In the genomic region with DNA sequence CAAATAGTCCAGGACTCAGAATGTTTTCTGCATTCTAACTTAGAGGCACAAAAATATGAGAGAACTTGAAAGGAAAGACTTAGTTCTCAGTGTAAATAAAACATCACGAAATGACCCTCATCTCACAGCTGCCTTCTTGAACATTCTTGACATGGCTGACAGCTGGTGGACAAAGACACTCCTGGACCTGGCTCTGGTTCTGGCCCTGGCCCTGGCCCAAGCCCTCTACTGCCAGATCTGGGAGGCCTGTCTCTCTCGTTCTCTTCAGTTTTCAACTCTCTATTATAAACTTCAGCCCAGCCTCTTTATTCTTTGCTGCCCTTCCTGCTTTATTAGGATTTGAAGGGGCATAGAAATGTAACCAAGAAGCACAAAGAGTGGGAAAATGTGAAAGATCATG, we compare ENCODE assay signal across 10 mouse cellular contexts.
DNase-seq lines count a peak whose midpoint lies in the region; ATAC-seq and TF ChIP-seq lines count a peak whose summit lies in the region.
"Had no signal": no experiment of that assay in that cellular context is flagged by ENCODE, and none has a peak within 500 bp of the region (broad histone marks: within the 10 kb centered on the region; RNA-seq: fewer than 3 reads in every experiment).

No protein-coding gene starts in this region.

- no peaks in the 10 kb centered on the region for H3K27me3 ChIP-seq in heart, adult 2 months (ENCODE audit: control insufficient read depth, insufficient read depth, low read length)
- no peaks in the 10 kb centered on the region for H3K27me3 ChIP-seq in heart, embryonic 11.5 days (ENCODE audit: control insufficient read depth, insufficient read depth, low read length)
- H3K27me3 ChIP-seq: midbrain, embryonic 12.5 days had no signal

- TF ChIP-seq POLR2A in heart, adult 2 months (IDR thresholded peaks at IDR 0.05; ENCODE audit: insufficient read depth, low read depth, low read length), result no peak

- no peak overlapping the region for H3K4me2 ChIP-seq in heart, embryonic 11.5 days
- H3K4me2 ChIP-seq: midbrain, embryonic 12.5 days had no signal

- ATAC-seq in heart, embryonic 11.5 days (replicated peaks; ENCODE audit: insufficient number of reproducible peaks, low FRiP score, low TSS enrichment), result no peak
- ATAC-seq: forebrain, postnatal 0 days had no signal

- no peak overlapping the region for H3K9ac ChIP-seq in heart, adult 2 months (ENCODE audit: low read depth, low read length)
- no peak overlapping the region for H3K9ac ChIP-seq in heart, embryonic 11.5 days (ENCODE audit: low read depth, low read length)
- H3K9ac ChIP-seq: forebrain, postnatal 0 days; midbrain, embryonic 12.5 days had no signal

- H3K4me1 ChIP-seq in heart, adult 2 months (ENCODE audit: control insufficient read depth, insufficient read depth, low read length), result no peaks in the 10 kb centered on the region; the same call in 1 of the 2 replicates
- H3K4me1 ChIP-seq in heart, embryonic 11.5 days (ENCODE audit: control insufficient read depth, insufficient read depth, low read length), result no peaks in the 10 kb centered on the region
- H3K4me1 ChIP-seq: midbrain, embryonic 12.5 days had no signal

- H3K27ac ChIP-seq in heart, adult 2 months, result no peak overlapping the region
- H3K27ac ChIP-seq in heart, embryonic 11.5 days (ENCODE audit: low read depth, low read length), result no peak overlapping the region
- H3K27ac ChIP-seq in left cerebral cortex, adult 2 months, result no peak overlapping the region
- H3K27ac ChIP-seq: midbrain, embryonic 12.5 days had no signal

- no peak overlapping the region for H3K4me3 ChIP-seq in heart, adult 2 months
- no peak overlapping the region for H3K4me3 ChIP-seq in heart, embryonic 11.5 days (ENCODE audit: low read depth, low read length)
- no peak overlapping the region for H3K4me3 ChIP-seq in left cerebral cortex, adult 2 months
- H3K4me3 ChIP-seq: midbrain, embryonic 12.5 days had no signal

- H3K79me2 ChIP-seq in heart, adult 2 months (replicated peaks; ENCODE audit: control insufficient read depth, insufficient read depth, low read length), result no peaks in the 10 kb centered on the region

- DNase-seq in heart, adult 2 months, result peak; percentile 57 to 69
- DNase-seq in testis, postnatal 10 days (ENCODE audit: low spot score), result peak; percentile 40
- no peak for DNase-seq in testis, postnatal 14 days (ENCODE audit: low spot score)
- peak; percentile 7 for DNase-seq in heart, postnatal 25 days (ENCODE audit: low spot score)
- DNase-seq in ovary, postnatal 36 days (ENCODE audit: low spot score), result peak; percentile 13
- no peak for DNase-seq in left cerebral cortex, adult 2 months (ENCODE audit: extremely low spot score in 1 of 2, low spot score in 2 of 2)
- no peak for DNase-seq in neural tube, embryonic 10.5 days (ENCODE audit: extremely low spot score, low spot score)
- DNase-seq: forebrain, postnatal 0 days had no signal

- no peak for TF ChIP-seq EP300 in heart, adult 2 months (IDR thresholded peaks at IDR 0.05; ENCODE audit: insufficient read depth, low read depth, low read length)

- TF ChIP-seq CTCF in heart, adult 2 months (IDR thresholded peaks at IDR 0.05), result no peak
- TF ChIP-seq CTCF in left cerebral cortex, adult 2 months (IDR thresholded peaks at IDR 0.05), result no peak

- H3K9me3 ChIP-seq in heart, embryonic 11.5 days (replicated peaks; ENCODE audit: control insufficient read depth, low read length), result no peaks in the 10 kb centered on the region
- H3K9me3 ChIP-seq: midbrain, embryonic 12.5 days had no signal

- WGBS in heart, adult 2 months, result 17% methylated on average over 2 of the region's 2 CpGs
- WGBS in heart, embryonic 11.5 days (ENCODE audit: insufficient replicate concordance), result 64% methylated on average over 2 of the region's 2 CpGs

- intact Hi-C loops in heart, adult 2 months (cut with DNase I), result no loop called here
- intact Hi-C loops in heart, postnatal 25 days (cut with DNase I), result loop anchor here (5.0 kb wide), 1 partner anchor 425 kb away; no protein-coding TSS in a partner anchor
- intact Hi-C loops in left cerebral cortex, adult 2 months (cut with DNase I), result no loop called here

- H3K36me3 ChIP-seq in heart, adult 2 months (ENCODE audit: control insufficient read depth, insufficient read depth, low read length), result no peaks in the 10 kb centered on the region
- no peaks in the 10 kb centered on the region for H3K36me3 ChIP-seq in heart, embryonic 11.5 days (ENCODE audit: control insufficient read depth, insufficient read depth, low read length)
- H3K36me3 ChIP-seq: midbrain, embryonic 12.5 days had no signal

Comparison
In these comparisons a context has a peak if more than half of its experiments do, and no peak if none do; other contexts are left out.
1. DNase-seq: peak in heart, adult 2 months (2 of 2), testis, postnatal 10 days (single experiment), heart, postnatal 25 days (single experiment) and ovary, postnatal 36 days (single experiment); none in testis, postnatal 14 days (single experiment), left cerebral cortex, adult 2 months (0 of 2) and neural tube, embryonic 10.5 days (single experiment).